Mouse (Mus musculus) inflammation-experienced regulatory T-cells, adult 6 months (primary cell): ENCODE data around the gene Zfp982. TPM values are rescaled to one million over a fixed set of nuclear protein-coding genes. Genes with fewer than 3 reads are reported as not detected.

ENCODE experiments used
- polyA plus RNA-seq, 3 experiments: library from polyadenylated mRNA; unstranded; fragments of 100-300 nt; shearing (Covaris generic); gene quantifications; one replicate each; pipeline ENCODE4 v1.2.1; 2017

Zfp982 gene
- polyA plus RNA-seq, 3 experiments from 2014 or later, result 0.42 TPM; not detected in 2

Other genes with a start within 250 kb of the Zfp982 start
- gene Zfp988, start 186.7 kb upstream of the Zfp982 start, polyA plus RNA-seq, result 1 to 10 TPM in 1 of 3 experiments, under 1 TPM in 2; 0.54 to 1.0 (median 0.65) TPM
- gene Zfp978, start 131.1 kb upstream of the Zfp982 start, polyA plus RNA-seq, result not detected
- gene Gm16503, start 47.8 kb downstream of the Zfp982 start, polyA plus RNA-seq, result under 1 TPM in 2 of 3 experiments, not detected in 1; 0.14 to 0.27 TPM
- gene Zfp985, start 60.9 kb downstream of the Zfp982 start, polyA plus RNA-seq, result 1 to 10 TPM; 1.5 to 4.5 (median 2.3) TPM
- under 1 TPM in 2 of 3 experiments, not detected in 1; 0.20 to 0.58 TPM for gene Zfp979, start 150.1 kb downstream of the Zfp982 start, polyA plus RNA-seq
- 1 to 10 TPM in 1 of 3 experiments, under 1 TPM in 1, not detected in 1; 0.79 to 2.3 TPM for gene Zfp534, start 210.1 kb downstream of the Zfp982 start, polyA plus RNA-seq